Mouse (Mus musculus) heart, adult 2 months (tissue): ENCODE data around the gene Gnb3. TPM values are rescaled to one million over a fixed set of nuclear protein-coding genes. Genes with fewer than 3 reads are reported as not detected.
"Not testable (repeated sequence)": the region's sequence is repeated elsewhere in the genome, so short reads cannot be mapped to it uniquely, and the experiment has no call there.

Experiments used
- DNase-seq, 2 experiments: peaks; one replicate each; pipeline ENCODE4 v3.0.0; 2021
- H3K27ac ChIP-seq: fragments of 200-600 bp; 2 replicates; pipeline ENCODE4 v1.8.1; 2022
- H3K27me3 ChIP-seq: fragments of 200-500 bp; 2 replicates; pipeline ENCODE4 v1.6.1; 2012; ENCODE audit warnings: mild to moderate bottlenecking, low read length, inconsistent platforms, mixed read lengths; ENCODE audit not compliant: control insufficient read depth, insufficient read depth
- H3K36me3 ChIP-seq: fragments of 200-500 bp; 2 replicates; pipeline ENCODE4 v1.6.1; 2012; ENCODE audit warnings: low read length, inconsistent platforms; ENCODE audit not compliant: control insufficient read depth, insufficient read depth
- H3K4me1 ChIP-seq: fragments of 200-500 bp; 2 replicates; pipeline ENCODE4 v1.6.1; 2011; ENCODE audit warnings: low read length; ENCODE audit not compliant: control insufficient read depth, insufficient read depth
- H3K4me3 ChIP-seq: fragments of 200-600 bp; 2 replicates; pipeline ENCODE4 v1.8.1; 2022
- H3K79me2 ChIP-seq: fragments of 200-500 bp; replicated peaks from 2 replicates; pipeline ENCODE4 v1.6.1; 2012; ENCODE audit warnings: mild to moderate bottlenecking, inconsistent platforms, low read length, moderate library complexity, mixed read lengths; ENCODE audit not compliant: control insufficient read depth, insufficient read depth
- H3K9ac ChIP-seq: fragments of 200-500 bp; 2 replicates; pipeline ENCODE4 v1.6.1; 2012; ENCODE audit warnings: low read depth, mild to moderate bottlenecking, control low read depth, inconsistent platforms, low read length, mixed read lengths
- CTCF ChIP-seq: fragments of 200-600 bp; IDR thresholded peaks from 2 replicates; pipeline ENCODE4 v1.8.1; 2022; ENCODE audit warnings: antibody characterized with exemption, mild to moderate bottlenecking, moderate library complexity
- EP300 ChIP-seq: fragments of 200-500 bp; IDR thresholded peaks from 2 replicates; pipeline ENCODE4 v1.6.1; 2011; ENCODE audit warnings: low read depth, low read length, control low read depth; ENCODE audit not compliant: insufficient read depth
- POLR2A ChIP-seq: fragments of 200-500 bp; IDR thresholded peaks from 2 replicates; pipeline ENCODE4 v1.6.1; 2011; ENCODE audit warnings: mild to moderate bottlenecking, low read depth, low read length, control low read depth; ENCODE audit not compliant: insufficient read depth
- WGBS: fragments of 180-500 bp; shearing (Covaris S2); methylation state at CpG from one replicate; pipeline ENCODE4 v1.1.7; 2018; 5-methylcytosine and 5-hydroxymethylcytosine counted together
- intact Hi-C: fragments of 180-260 bp; cut with DNase I; formaldehyde crosslinking; loops from one replicate; pipeline ENCODE4 v1.15.1; 2025
- polyA plus RNA-seq: library from polyadenylated mRNA; depleted of rRNA; stranded (reverse); fragments of >200 nt; gene quantifications from 2 replicates; pipeline ENCODE4 v1.2.3, GENCODE M21; 2012
- total RNA-seq, 2 experiments: library from RNA; stranded (reverse); gene quantifications; 2 replicates each; pipeline ENCODE4 v1.2.3; 2021

Gnb3 gene
- total and polyA plus RNA-seq, 3 experiments: 6.1 to 14.0 (median 10.9) TPM

- Histone ChIP-seq H3K79me2 (no peaks in the 10 kb centered on the region), H3K36me3 (no peaks in the 10 kb centered on the region), H3K9ac (peak overlapping the region; percentile 66), H3K27me3 (no peaks in the 10 kb centered on the region), H3K4me3 (peak overlapping the region; percentile 50), H3K4me1 (peaks cover 12% of the 10 kb centered on the region), H3K27ac (peak overlapping the region; percentile 92)
- DNase-seq: peak; percentile 93 to 94
- 3% methylated on average over 34 of the region's 34 CpGs for WGBS
- TF ChIP-seq EP300: 0 out of 2 replicates have a peak, but pooled peaks have one; percentile 67
- TF ChIP-seq POLR2A: peak; percentile 66
- peak; percentile 46 for TF ChIP-seq CTCF
- intact Hi-C loops: loop anchor here (5.0 kb wide), 2 partner anchors 63 to 103 kb away; partner anchors contain the start of gene Grcc10
These were observed 34.4 kb downstream of the Gnb3 start for GRCm38 (mm10) chr6:124805341-124806321.

DNA sequence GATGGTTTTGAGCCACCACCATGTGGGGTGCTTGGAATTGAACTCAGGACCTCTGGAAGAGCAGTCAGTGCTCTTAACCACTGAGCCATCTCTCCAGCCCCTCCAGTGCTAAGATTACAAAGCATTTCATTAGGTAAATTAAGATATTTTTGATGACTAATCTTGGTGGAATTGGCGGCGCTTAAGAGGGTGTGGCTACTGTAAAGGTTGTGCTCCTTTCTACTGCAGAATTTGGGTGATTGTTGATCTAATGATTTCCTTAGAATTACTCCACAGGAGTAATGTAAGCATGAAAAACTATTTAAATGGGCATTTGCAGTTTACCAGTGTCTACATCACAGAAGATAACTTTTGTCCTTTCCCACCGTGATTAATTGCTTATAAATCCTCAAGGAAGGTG, 35.7 kb downstream of the Gnb3 start:
- H3K36me3 ChIP-seq: no peaks in the 10 kb centered on the region
- no peak overlapping the region for H3K9ac ChIP-seq
- no peak for DNase-seq
- intact Hi-C loops: no loop called here
- no peaks in the 10 kb centered on the region for H3K79me2 ChIP-seq
- WGBS: 90% methylated on average over 3 of the region's 3 CpGs
- H3K4me3 ChIP-seq: no peak overlapping the region
- H3K27ac ChIP-seq: no peak overlapping the region
- peaks cover 7% of the 10 kb centered on the region for H3K4me1 ChIP-seq
- no peaks in the 10 kb centered on the region for H3K27me3 ChIP-seq
- TF ChIP-seq POLR2A (no peak), EP300 (no peak), CTCF (no peak)

DNA sequence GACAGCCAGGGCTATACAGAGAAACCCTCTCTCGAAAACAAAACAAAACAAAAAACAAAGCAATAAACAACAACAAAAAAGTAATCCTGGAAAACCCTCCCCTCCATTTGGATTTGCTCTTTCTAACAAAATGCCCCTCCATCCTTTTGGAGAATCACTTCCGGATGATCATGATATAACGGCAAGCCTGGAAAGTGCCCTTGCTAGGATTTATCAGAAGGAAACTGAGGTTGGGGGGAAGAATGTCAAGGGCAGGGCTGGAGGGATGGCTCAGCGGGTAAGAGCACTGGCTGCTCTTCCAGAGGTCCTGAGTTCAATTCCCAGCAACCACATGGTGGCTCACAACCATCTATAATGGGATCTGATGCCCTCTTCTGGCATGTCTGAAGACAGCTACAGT, 36.4 kb downstream of the Gnb3 start:
- H3K9ac ChIP-seq, H3K27me3 ChIP-seq, DNase-seq, H3K79me2 ChIP-seq, H3K4me1 ChIP-seq, H3K4me3 ChIP-seq, H3K27ac ChIP-seq, H3K36me3 ChIP-seq, intact Hi-C loops: not testable (repeated sequence)
- 96% methylated on average over 4 of the region's 4 CpGs for WGBS

GRCm38 (mm10) chr6:124803061-124803460, 37.0 kb downstream of the Gnb3 start:
- intact Hi-C loops: no loop called here
- H3K4me1 ChIP-seq: peaks cover 5% of the 10 kb centered on the region
- H3K27ac ChIP-seq: no peak overlapping the region
- DNase-seq: no peak
- WGBS: 80% methylated on average over 3 of the region's 3 CpGs
- no peaks in the 10 kb centered on the region for H3K79me2 ChIP-seq
- no peaks in the 10 kb centered on the region for H3K27me3 ChIP-seq
- TF ChIP-seq CTCF: no peak
- no peak for TF ChIP-seq EP300
- TF ChIP-seq POLR2A: no peak
- no peak overlapping the region for H3K9ac ChIP-seq
- no peaks in the 10 kb centered on the region for H3K36me3 ChIP-seq
- H3K4me3 ChIP-seq: no peak overlapping the region

DNA sequence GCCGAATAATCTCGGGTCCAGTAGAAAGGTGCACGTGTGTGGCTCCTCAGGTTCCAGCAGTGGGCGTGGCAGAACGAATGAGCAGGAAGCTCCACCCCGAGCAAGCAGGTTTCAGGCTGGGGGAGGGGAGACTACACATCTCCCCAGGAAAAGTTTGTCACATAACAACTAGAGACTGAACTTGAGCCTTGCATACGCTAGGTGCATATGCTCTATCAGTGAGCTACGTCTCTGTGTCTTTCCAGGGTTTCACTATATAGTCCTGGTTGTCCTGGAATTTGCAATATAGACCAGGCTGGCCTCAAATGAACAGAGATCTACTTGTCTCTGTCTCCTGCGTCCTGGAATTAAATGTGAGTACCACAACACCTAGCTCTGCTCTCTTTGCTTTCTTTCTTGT, 37.7 kb downstream of the Gnb3 start:
- intact Hi-C loops, H3K9ac ChIP-seq, H3K79me2 ChIP-seq, DNase-seq, H3K27me3 ChIP-seq, H3K36me3 ChIP-seq, H3K4me1 ChIP-seq, H3K4me3 ChIP-seq, H3K27ac ChIP-seq: not testable (repeated sequence)
- 24% methylated on average over 6 of the region's 9 CpGs for WGBS

- intact Hi-C loops: no loop called here
- no peak for DNase-seq
- Histone ChIP-seq H3K9ac (no peak overlapping the region), H3K4me3 (no peak overlapping the region), H3K27me3 (no peaks in the 10 kb centered on the region), H3K36me3 (no peaks in the 10 kb centered on the region), H3K4me1 (no peaks in the 10 kb centered on the region), H3K79me2 (no peaks in the 10 kb centered on the region), H3K27ac (no peak overlapping the region)
- no peak for TF ChIP-seq EP300
- TF ChIP-seq POLR2A: no peak
- TF ChIP-seq CTCF: no peak
- 75% methylated on average over 2 of the region's 2 CpGs for WGBS
These were observed 43.9 kb downstream of the Gnb3 start for GRCm38 (mm10) chr6:124796200-124796599.
